ENCODE assay signal across 8 mouse cellular contexts in the genomic region with DNA sequence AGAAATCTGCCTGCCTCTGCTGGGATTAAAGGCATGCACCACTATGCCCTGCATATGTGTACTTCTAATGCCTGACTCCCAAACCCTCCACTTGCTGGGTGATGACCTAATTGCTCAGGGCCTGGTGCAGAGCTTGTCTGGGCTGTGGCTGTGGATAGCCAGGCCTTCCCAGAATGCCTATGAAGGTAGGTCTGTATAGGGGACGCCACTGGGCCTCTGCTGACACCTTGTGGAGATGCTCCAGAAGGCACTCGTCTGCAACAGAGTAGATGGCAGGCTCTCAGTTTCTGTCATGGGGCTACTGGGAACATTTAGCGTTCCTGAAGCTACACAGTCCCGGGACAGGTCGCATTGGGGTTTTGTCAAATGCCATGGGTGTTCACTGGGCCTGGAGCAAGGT.
DNase-seq lines count a peak whose midpoint lies in the region; ATAC-seq and TF ChIP-seq lines count a peak whose summit lies in the region.

No protein-coding gene starts in this region.

- peak; percentile 96 for ATAC-seq in CD4-positive, CD25-positive, alpha-beta regulatory T cell, adult 4 months
- peak; percentile 92 for ATAC-seq in forebrain, embryonic 14.5 days
- ATAC-seq in heart, postnatal 0 days (ENCODE audit: insufficient read depth, low read depth): peak; percentile 88
- peak; percentile 68; the same call in 1 of the 2 replicates for ATAC-seq in liver, embryonic 12.5 days
- ATAC-seq in neural tube, embryonic 12.5 days (ENCODE audit: low FRiP score, low read depth): peak; percentile 89
- peak; percentile 84 for ATAC-seq in stomach, embryonic 16.5 days (ENCODE audit: insufficient read depth, low FRiP score)

- no peaks in the 10 kb centered on the region for H3K36me3 ChIP-seq in forebrain, embryonic 14.5 days (ENCODE audit: control insufficient read depth, insufficient read depth, low read length)
- no peaks in the 10 kb centered on the region for H3K36me3 ChIP-seq in heart, postnatal 0 days (replicated peaks; ENCODE audit: control insufficient read depth, insufficient read depth, low read length)
- H3K36me3 ChIP-seq in liver, embryonic 12.5 days: no peaks in the 10 kb centered on the region
- H3K36me3 ChIP-seq in neural tube, embryonic 12.5 days: no peaks in the 10 kb centered on the region
- no peaks in the 10 kb centered on the region for H3K36me3 ChIP-seq in stomach, embryonic 16.5 days (ENCODE audit: control insufficient read depth, insufficient read depth, low read length)

- H3K4me1 ChIP-seq in forebrain, embryonic 14.5 days (ENCODE audit: control insufficient read depth, insufficient read depth, low read length): no peaks in the 10 kb centered on the region
- H3K4me1 ChIP-seq in heart, postnatal 0 days (ENCODE audit: control insufficient read depth, insufficient read depth): peaks cover 12% of the 10 kb centered on the region
- H3K4me1 ChIP-seq in liver, embryonic 12.5 days: no peaks in the 10 kb centered on the region
- H3K4me1 ChIP-seq in neural tube, embryonic 12.5 days: peaks cover 3% of the 10 kb centered on the region; the same call in 1 of the 2 replicates
- peaks cover 13% of the 10 kb centered on the region for H3K4me1 ChIP-seq in stomach, embryonic 16.5 days (ENCODE audit: control insufficient read depth, insufficient read depth, low read length)

- peak; percentile 98 for TF ChIP-seq CTCF in heart, postnatal 0 days (IDR thresholded peaks at IDR 0.05; ENCODE audit: low read depth)

- WGBS in forebrain, embryonic 14.5 days: 19% methylated on average over 5 of the region's 5 CpGs
- 16% methylated on average over 5 of the region's 5 CpGs for WGBS in heart, postnatal 0 days
- 9% methylated on average over 5 of the region's 5 CpGs for WGBS in liver, embryonic 12.5 days (ENCODE audit: insufficient replicate concordance)
- 17% methylated on average over 5 of the region's 5 CpGs for WGBS in neural tube, embryonic 12.5 days
- 9% methylated on average over 5 of the region's 5 CpGs for WGBS in stomach, embryonic 16.5 days

- no peak for TF ChIP-seq EP300 in heart, postnatal 0 days (IDR thresholded peaks at IDR 0.05; ENCODE audit: low read depth)

- H3K27ac ChIP-seq in forebrain, embryonic 14.5 days (ENCODE audit: low read depth, low read length): no peak overlapping the region
- H3K27ac ChIP-seq in heart, postnatal 0 days (ENCODE audit: low read depth): no peak overlapping the region
- H3K27ac ChIP-seq in liver, embryonic 12.5 days: no peak overlapping the region
- no peak overlapping the region for H3K27ac ChIP-seq in neural tube, embryonic 12.5 days
- H3K27ac ChIP-seq in stomach, embryonic 16.5 days (ENCODE audit: low read length): no peak overlapping the region

- H3K27me3 ChIP-seq in forebrain, embryonic 14.5 days (replicated peaks; ENCODE audit: control insufficient read depth, insufficient read depth, low read length): no peaks in the 10 kb centered on the region
- H3K27me3 ChIP-seq in heart, postnatal 0 days (ENCODE audit: control insufficient read depth, insufficient read depth, low read length): no peaks in the 10 kb centered on the region
- H3K27me3 ChIP-seq in liver, embryonic 12.5 days (replicated peaks): no peaks in the 10 kb centered on the region
- no peaks in the 10 kb centered on the region for H3K27me3 ChIP-seq in neural tube, embryonic 12.5 days (replicated peaks)
- no peaks in the 10 kb centered on the region for H3K27me3 ChIP-seq in stomach, embryonic 16.5 days (ENCODE audit: control insufficient read depth, insufficient read depth, low read length)

- peak; percentile 13 for DNase-seq in c-Kit-positive CD71-positive TER-119-negative erythroid progenitor cells, embryonic 14.5 days (ENCODE audit: low read depth)
- peak; percentile 89 for DNase-seq in forebrain, embryonic 14.5 days (ENCODE audit: low spot score)
- DNase-seq in heart, postnatal 0 days (ENCODE audit: low spot score): peak; percentile 83
- DNase-seq in kidney, postnatal 25 days: peak; percentile 84 to 91

- H3K9me3 ChIP-seq in forebrain, embryonic 14.5 days (replicated peaks; ENCODE audit: control insufficient read depth, low read length): no peaks in the 10 kb centered on the region
- H3K9me3 ChIP-seq in heart, postnatal 0 days (replicated peaks; ENCODE audit: control insufficient read depth, low read length): no peaks in the 10 kb centered on the region
- H3K9me3 ChIP-seq in liver, embryonic 12.5 days (replicated peaks): no peaks in the 10 kb centered on the region
- no peaks in the 10 kb centered on the region for H3K9me3 ChIP-seq in neural tube, embryonic 12.5 days
- no peaks in the 10 kb centered on the region for H3K9me3 ChIP-seq in stomach, embryonic 16.5 days (replicated peaks; ENCODE audit: control insufficient read depth, low read length)

- H3K4me2 ChIP-seq in forebrain, embryonic 14.5 days (ENCODE audit: low read length): no peak overlapping the region
- no peak overlapping the region for H3K4me2 ChIP-seq in heart, postnatal 0 days (ENCODE audit: low read depth, low read length)
- no peak overlapping the region for H3K4me2 ChIP-seq in liver, embryonic 12.5 days
- H3K4me2 ChIP-seq in neural tube, embryonic 12.5 days (replicated peaks): no peak overlapping the region
- H3K4me2 ChIP-seq in stomach, embryonic 16.5 days (ENCODE audit: low read depth, low read length): no peak overlapping the region

- H3K9ac ChIP-seq in forebrain, embryonic 14.5 days (ENCODE audit: low read length): no peak overlapping the region
- H3K9ac ChIP-seq in heart, postnatal 0 days (replicated peaks; ENCODE audit: low read depth, low read length): no peak overlapping the region
- no peak overlapping the region for H3K9ac ChIP-seq in liver, embryonic 12.5 days
- H3K9ac ChIP-seq in neural tube, embryonic 12.5 days: no peak overlapping the region
- no peak overlapping the region for H3K9ac ChIP-seq in stomach, embryonic 16.5 days (ENCODE audit: low read length)

- no peak overlapping the region for H3K4me3 ChIP-seq in forebrain, embryonic 14.5 days (ENCODE audit: low read depth, low read length)
- no peak overlapping the region for H3K4me3 ChIP-seq in heart, postnatal 0 days (ENCODE audit: low read depth, low read length)
- H3K4me3 ChIP-seq in liver, embryonic 12.5 days: no peak overlapping the region
- H3K4me3 ChIP-seq in neural tube, embryonic 12.5 days: no peak overlapping the region
- H3K4me3 ChIP-seq in stomach, embryonic 16.5 days (replicated peaks; ENCODE audit: low read length): no peak overlapping the region

Comparison
In these comparisons a context has a peak if more than half of its experiments do, and no peak if none do; other contexts are left out.
1. DNase-seq: peak in every context shown above with its lines; median percentile 89 in forebrain, embryonic 14.5 days; 88 in kidney, postnatal 25 days; 83 in heart, postnatal 0 days; 13 in c-Kit-positive CD71-positive TER-119-negative erythroid progenitor cells, embryonic 14.5 days.